Mouse (Mus musculus) myocyte (in vitro differentiated cells): ENCODE data around the gene Nbas.

Experiments
- MAX ChIP-seq: IDR thresholded peaks from one replicate; pipeline ENCODE4 v1.6.1; 2011; ENCODE audit warnings: low read depth, mild to moderate bottlenecking, control low read depth
- MYOD1 ChIP-seq, 3 experiments: IDR thresholded peaks; one replicate each; pipeline ENCODE4 v1.6.1; 2011; ENCODE audit warnings: control low read depth in 2 of 3, low read depth in 2 of 3, mild to moderate bottlenecking in 2 of 3, moderate library complexity in 1 of 3; ENCODE audit not compliant: insufficient read length in 2 of 3, control insufficient read depth in 1 of 3
- POLR2A ChIP-seq: IDR thresholded peaks from one replicate; pipeline ENCODE4 v1.6.1; 2011; ENCODE audit warnings: low read depth, mild to moderate bottlenecking, control low read depth, moderate library complexity; ENCODE audit not compliant: insufficient read length
- REST ChIP-seq: IDR thresholded peaks from one replicate; pipeline ENCODE4 v1.6.1; 2011; ENCODE audit warnings: mild to moderate bottlenecking, control low read depth, moderate library complexity; ENCODE audit not compliant: insufficient read depth, insufficient read length
- USF1 ChIP-seq: IDR thresholded peaks from one replicate; pipeline ENCODE4 v1.6.1; 2011; ENCODE audit warnings: low read depth, mild to moderate bottlenecking, control low read depth, moderate library complexity

GRCm38 (mm10) chr12:13358849-13359248 is 89.9 kb downstream of the Nbas start:
- no peak for TF ChIP-seq POLR2A
- no peak for TF ChIP-seq MAX
- no peak for TF ChIP-seq REST
- TF ChIP-seq USF1 = no peak
- TF ChIP-seq MYOD1 (IDR thresholded peaks at IDR 0.05; ENCODE audit: control insufficient read depth in 1 of 3, insufficient read length in 2 of 3, low read depth in 2 of 3) = no peak
